Mouse (Mus musculus): ENCODE measurements at regions not wholly inside any gene's neighbourhood (a gene's known extent, or its start where the extent isn't known, plus 50 kb on each side); places are given as distances from the start of the nearest gene placed in this dataset.

DNA sequence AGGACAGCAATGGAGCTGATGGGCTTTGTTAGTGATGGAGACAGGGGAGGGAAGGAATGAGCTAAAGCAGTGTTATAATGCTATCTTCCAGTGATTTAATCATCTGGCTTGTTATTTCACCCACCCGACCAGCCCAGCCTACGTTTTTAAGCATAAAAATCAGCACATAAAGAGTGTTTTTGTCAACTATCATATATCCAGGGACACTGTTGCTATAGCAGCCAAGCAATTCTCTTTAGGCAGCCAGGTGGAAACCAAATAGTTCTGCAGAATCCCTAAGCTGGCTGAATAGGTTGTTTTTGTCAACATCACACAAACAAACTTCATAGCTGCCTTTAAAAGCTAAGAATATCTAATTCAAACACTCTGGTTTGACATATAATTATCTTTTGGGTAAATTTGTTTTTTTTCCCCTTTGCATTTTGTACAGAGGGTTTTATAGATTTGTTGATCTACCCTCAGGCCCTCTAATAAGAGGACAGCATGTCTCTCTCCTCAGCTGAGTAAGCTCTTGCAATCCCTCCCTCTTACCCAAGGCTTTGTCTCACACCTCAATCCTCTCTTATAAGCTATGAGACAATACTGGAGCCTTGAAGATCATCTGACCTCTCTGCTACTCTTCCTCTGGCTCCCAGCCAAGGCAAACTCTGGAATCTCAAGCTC, 104.7 kb upstream of the Camk2d start:
- no peak for DNase-seq (ENCODE audit: inconsistent age in 2 of 2, low spot score in 1 of 2)

DNA sequence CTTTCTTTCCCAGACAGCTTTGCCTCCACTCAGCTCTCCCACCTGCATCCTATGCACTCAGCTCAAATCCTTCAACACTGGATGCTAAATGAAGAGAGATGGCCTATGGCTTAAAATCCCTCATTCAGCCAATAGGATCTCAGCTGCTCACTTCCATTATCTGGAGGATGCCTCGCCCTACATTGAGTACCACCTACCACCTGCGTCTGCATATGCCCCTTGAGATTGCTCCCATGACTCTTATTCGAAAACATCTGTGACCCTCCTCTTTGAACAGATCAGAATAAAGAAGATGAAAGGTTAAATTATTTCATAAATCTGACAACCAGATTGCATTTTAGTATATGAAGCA, 104.2 kb upstream of the Camk2d start:
- no peak for DNase-seq (ENCODE audit: inconsistent age in 2 of 2, low spot score in 1 of 2)

DNA sequence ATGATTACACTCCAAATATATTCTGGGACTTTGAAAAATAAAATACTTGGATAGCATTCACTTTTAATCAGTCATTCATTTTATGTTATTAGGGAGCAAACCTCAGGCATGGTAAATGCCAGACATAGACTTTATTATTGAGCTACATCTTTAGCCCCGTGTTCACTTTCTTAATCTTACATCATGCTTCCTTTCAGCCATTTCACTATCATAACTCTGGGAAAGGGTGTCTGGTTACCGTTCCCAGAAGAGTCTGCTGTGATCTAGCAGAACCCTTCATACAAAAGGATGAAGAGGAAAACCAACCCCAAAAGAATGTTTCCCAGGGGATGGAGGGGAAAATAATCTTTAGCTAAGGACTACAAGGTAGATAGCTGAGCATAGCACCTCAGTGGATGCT, 97.3 kb upstream of the Camk2d start:
- DNase-seq (ENCODE audit: inconsistent age in 2 of 2, low spot score in 1 of 2): no peak

DNA sequence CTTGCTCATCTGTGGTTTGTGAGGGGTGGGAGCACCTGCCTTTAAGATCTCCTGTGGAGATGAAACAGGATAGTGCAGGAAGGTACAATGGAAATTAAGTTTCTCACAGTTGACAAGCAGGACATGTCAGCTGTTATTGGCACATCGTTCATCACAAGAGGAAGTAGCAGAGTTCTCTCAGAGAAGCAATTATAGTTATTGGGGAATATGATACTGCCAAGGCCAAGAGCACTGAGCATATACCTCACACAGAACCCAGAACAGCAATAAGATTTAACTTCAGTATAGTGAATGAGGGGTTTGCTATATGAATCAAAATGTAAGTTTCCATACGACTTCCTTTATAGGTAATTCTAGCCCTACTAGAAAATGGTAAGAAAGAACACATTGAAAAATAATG, 95.9 kb upstream of the Camk2d start:
- no peak for DNase-seq (ENCODE audit: inconsistent age in 2 of 2, low spot score in 1 of 2)

DNA sequence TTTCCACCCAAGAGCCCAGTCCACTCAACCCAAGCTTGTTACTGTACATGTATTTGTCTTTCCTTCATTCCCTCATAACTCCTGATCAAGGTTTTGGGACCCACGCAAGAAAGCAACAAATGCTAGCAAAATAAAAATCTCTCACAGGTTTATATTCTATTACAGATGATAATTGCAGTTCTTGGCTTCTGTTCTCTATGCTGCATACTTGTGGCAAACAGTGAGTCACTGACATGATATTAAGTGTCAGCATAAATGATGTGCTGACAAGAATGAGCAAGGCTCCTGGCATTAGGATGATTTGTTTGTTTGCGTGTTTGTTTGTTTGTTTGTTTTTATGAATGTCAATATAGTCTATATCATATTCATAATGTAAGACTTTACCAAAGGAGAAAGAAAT, 94.3 kb upstream of the Camk2d start:
- DNase-seq (ENCODE audit: inconsistent age in 2 of 2, low spot score in 1 of 2): no peak

DNA sequence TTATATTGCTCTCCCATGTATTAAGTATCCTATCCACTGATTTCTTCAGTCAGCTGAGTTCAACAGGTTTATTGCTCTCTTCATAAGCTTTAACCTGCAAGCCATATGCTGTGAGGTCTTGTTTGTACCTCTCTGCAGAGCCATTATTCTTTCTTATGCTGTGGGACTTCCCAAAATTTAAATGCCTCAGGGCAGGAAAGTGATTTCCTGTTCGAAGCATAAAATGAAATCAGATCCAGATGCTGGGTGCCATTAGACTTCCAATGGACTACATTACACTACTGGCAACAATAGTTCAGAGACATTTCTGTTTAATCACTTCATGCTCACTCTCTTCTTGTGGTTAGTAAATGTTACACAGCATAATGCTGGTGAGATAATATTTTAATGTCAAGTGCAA, 90.4 kb upstream of the Camk2d start:
- no peak for DNase-seq (ENCODE audit: inconsistent age in 2 of 2, low spot score in 1 of 2)

DNA sequence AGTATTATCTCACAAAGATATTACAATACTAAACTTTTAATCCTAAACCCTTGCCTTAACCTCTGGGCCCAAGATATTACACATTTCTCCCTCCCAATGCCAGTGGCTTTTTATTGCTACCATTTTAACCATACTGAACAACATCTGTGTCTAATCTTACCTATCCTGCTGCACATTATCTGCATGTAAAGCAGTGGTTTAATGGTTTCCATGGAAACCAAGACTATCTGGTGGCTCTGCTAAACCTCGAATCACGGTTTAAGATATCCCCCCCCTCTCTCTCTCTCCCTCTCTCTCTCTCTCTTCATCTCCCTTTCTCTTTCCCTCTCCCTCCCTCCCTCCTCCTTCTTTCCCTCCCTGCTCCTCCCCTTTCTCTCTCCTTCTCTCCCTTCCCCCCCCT, 81.3 kb upstream of the Camk2d start:
- DNase-seq (ENCODE audit: inconsistent age in 2 of 2, low spot score in 1 of 2): no peak

DNA sequence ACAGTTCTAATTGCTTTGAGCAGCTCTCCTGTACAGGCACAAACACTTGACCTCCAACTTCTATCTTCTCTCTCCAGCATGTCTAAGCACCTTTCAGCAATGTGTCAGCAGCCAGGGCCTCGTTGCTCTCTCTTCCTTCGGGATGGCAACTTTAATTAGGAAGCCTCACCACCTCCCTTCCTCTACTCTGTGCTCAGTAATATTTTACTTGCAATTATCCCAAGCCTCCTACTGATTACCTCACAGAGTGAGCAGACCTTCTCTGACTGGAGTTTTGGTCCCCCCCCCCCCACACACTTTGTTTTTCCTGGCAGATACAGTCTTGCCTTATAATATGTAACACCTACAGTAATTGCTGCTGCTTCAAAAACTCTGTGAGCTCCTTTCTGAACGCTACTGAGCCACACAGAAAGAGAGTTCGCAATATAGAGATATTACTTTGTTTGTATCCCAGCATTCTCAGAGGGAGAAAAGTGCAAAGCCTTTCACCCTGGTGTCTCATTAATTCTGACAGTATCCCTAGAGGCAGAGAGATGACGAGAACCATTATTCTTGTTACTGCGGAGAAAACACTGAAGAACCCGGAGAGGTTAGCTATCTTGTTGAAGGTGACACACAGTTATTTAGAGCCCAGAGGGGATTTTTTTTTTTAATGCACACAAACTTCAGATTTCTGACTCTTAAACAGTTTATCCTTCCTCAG, 61.8 kb upstream of the Camk2d start:
- DNase-seq (ENCODE audit: inconsistent age in 2 of 2, low spot score in 1 of 2): no peak

DNA sequence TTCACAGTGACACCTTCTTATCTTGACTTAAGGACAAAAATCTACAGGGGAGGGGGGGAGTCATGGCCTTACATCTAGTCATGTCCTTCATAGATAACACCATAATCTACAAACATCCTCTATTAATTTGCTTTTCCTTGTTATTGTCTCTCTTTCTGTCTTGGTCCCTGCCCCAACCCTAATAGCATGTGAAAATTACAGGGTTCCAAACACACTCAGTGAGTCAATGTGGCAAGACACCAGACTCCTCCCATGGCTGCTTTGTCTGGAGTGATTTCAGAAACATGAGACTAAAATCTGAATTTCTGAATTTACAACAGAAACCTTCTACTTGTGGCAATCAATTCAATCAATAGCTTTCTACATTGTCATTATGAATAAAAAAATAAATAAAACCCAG, 60.8 kb upstream of the Camk2d start:
- no peak for DNase-seq (ENCODE audit: inconsistent age in 2 of 2, low spot score in 1 of 2)

DNA sequence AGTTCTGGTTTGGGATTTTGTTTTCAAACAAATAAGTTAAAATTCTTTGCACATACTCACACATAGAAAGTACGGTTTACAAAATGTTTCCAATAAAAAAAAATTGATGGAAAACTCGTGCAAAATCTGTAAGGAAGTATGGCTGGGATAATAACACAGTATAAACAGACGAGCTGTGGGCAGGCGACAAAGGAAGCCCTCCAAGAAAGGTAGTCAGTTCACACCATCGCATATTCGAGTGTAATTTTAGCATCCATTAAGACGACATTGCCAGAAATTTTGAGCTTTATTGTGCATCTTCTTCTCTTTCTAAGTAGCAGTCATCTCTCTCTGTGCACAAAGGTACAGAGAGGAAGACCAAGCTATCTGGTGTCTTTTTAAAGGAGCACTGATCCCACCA, 57.6 kb upstream of the Camk2d start:
- DNase-seq (ENCODE audit: inconsistent age in 2 of 2, low spot score in 1 of 2): no peak

DNA sequence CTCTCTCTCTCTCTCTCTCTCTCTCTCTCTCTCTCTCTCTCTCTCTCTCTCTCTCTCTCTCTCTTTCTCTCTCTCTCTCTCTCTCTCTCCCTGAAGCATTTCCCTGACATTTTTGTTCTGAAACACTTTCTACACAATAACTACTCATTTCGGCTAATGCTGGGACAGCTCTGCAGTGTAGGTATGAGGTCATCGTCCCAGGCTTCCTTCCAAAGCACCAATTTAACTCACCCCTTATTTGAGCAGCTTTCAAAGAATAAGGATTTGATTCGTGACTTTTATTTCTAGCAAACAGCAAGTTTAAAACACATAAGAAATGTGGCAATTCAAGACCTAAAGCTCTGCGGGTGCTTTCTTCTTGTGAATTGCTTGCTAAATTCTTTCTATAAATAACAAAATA, 55.0 kb upstream of the Camk2d start:
- DNase-seq (ENCODE audit: inconsistent age in 2 of 2, low spot score in 1 of 2): peak; percentile 33 to 48
